Mouse (Mus musculus) lung, adult 2 months (tissue): ENCODE measurements around the gene Ptprd. TPM values are rescaled to one million over a fixed set of nuclear protein-coding genes. Genes with fewer than 3 reads are reported as not detected.

Experiments
- DNase-seq: peaks from one replicate; pipeline ENCODE4 v3.0.0; 2022
- H3K4me1 ChIP-seq: fragments of 200-500 bp; 2 replicates; pipeline ENCODE4 v1.6.1; 2011; ENCODE audit warnings: low read length; ENCODE audit not compliant: control insufficient read depth, insufficient read depth
- H3K4me3 ChIP-seq: fragments of 200-500 bp; replicated peaks from 2 replicates; pipeline ENCODE3; 2011; ENCODE audit warnings: low read depth, mild to moderate bottlenecking, control low read depth, low read length; ENCODE audit errors: extremely low read depth
- CTCF ChIP-seq: fragments of 200-500 bp; IDR thresholded peaks from 2 replicates; pipeline ENCODE4 v1.5.1; 2011; ENCODE audit warnings: mild to moderate bottlenecking, low read length, control low read depth; ENCODE audit not compliant: insufficient read depth
- POLR2A ChIP-seq: fragments of 200-500 bp; IDR thresholded peaks from 2 replicates; pipeline ENCODE4 v1.6.1; 2011; ENCODE audit warnings: low read depth, mild to moderate bottlenecking, control low read depth, low read length, borderline replicate concordance; ENCODE audit errors: extremely low read depth
- WGBS: fragments of 180-500 bp; shearing (Covaris S2); methylation state at CpG from one replicate; pipeline ENCODE4 v1.1.7; 2018; 5-methylcytosine and 5-hydroxymethylcytosine counted together
- polyA plus RNA-seq: library from polyadenylated mRNA; depleted of rRNA; stranded (reverse); fragments of >200 nt; gene quantifications from 2 replicates; pipeline ENCODE4 v1.2.3, GENCODE M21; 2012

Gene Ptprd
- polyA plus RNA-seq, 1 experiment: 13.4 TPM

DNA sequence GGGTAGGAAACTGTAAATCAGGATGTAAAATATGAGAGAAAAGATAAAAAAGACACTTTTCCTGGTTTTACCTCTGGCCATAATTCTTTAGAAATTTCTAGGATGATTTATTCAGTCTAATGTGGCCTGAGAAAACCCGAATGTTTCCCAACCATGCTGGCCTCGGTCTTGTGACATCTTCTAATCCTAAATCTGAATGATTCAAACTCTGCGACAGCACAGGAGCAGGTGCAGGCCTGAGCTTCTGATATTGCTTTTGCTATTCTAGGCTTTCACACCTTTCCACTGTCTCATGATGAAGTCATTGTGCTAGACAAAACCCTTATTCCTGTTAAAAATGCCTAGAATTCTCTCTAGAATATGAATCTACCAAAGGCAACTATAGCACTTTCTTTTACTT lies 51.3 kb downstream of the Ptprd start:
- DNase-seq: no peak
- Histone ChIP-seq H3K4me3 (no peak overlapping the region), H3K4me1 (no peaks in the 10 kb centered on the region)
- 86% methylated on average over 3 of the region's 3 CpGs for WGBS
- TF ChIP-seq POLR2A (no peak), CTCF (no peak)

DNA sequence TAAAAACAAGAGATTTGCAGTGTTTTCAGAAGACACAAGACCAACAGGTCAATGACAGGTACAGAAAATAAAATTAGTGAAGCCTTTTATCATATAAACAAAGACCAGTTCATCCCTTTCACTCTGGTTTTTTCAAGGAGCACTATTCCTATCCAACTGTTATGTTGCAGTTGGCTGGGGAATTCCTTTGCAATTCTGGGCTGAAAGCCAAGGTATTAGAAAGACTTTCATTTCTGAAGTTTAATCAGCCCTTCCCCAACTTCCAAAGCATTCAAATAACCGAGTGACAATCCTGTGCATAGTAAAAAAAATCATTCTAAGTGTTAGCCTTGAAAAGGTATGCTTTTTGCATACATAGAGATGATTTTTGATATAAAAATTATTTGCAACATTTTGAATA lies 61.2 kb downstream of the Ptprd start:
- 17% methylated on average over 1 of the region's 1 CpGs for WGBS
- H3K4me3 ChIP-seq: no peak overlapping the region

DNA sequence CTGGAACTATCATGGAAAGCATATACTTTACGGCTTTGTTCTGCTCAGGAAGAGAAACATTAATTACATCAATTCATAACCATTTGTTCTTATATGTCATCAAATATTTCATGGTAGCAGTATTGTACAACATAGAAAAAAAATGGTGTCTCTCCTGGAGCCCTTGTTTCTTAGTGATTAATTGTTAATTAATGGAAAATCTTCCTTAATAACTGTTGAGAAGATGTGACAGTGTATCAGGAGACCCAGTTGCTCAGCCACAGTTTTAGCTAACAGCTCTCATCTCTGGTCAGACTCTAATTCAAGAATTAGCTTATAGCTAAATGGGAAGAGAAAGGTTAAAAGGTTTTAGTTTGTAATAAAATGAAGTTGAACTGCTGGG lies 69.0 kb downstream of the Ptprd start:
- WGBS: 69% methylated on average over 1 of the region's 1 CpGs
- no peak for TF ChIP-seq POLR2A
- no peak for TF ChIP-seq CTCF
- DNase-seq: no peak
- H3K4me3 ChIP-seq: no peak overlapping the region
- no peaks in the 10 kb centered on the region for H3K4me1 ChIP-seq

More for the DNA sequence above, 61.2 kb downstream of the Ptprd start:
- TF ChIP-seq POLR2A (no peak), CTCF (no peak)
- DNase-seq: no peak
- H3K4me1 ChIP-seq: no peaks in the 10 kb centered on the region

DNA sequence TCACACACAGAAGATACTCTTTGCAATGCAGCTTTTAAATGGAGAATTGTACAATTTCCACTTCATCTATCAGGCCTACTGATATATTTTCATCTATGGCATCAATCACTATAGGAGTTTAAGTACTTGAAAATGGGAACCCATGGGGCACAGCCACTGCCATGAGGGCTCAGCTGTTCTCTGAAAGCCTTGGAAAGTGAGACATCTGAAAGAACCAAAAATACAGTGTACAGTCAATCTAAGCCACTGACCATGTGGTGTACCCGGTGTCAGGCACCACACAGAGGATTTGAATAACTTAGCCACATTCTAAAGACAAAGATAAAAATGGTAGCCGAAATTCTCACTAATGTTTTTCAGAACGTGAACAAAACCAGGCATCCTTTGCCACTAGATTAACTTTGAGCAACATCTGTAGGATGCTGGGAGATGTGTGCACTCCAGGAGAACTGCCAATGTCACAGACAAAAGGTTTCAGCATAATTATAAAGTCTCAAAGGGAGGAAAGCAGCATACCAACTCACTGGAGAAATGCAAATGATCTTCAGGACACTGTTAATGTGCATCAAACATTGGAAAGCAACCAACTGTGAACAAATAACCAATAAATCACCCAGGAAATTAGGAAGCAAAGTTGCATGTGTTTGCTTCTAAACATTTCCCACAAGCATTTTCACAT lies 69.5 kb downstream of the Ptprd start:
- no peak for TF ChIP-seq POLR2A
- no peak for TF ChIP-seq CTCF
- H3K4me3 ChIP-seq: no peak overlapping the region
- no peak for DNase-seq
- WGBS: 68% methylated on average over 3 of the region's 3 CpGs
- H3K4me1 ChIP-seq: no peaks in the 10 kb centered on the region

DNA sequence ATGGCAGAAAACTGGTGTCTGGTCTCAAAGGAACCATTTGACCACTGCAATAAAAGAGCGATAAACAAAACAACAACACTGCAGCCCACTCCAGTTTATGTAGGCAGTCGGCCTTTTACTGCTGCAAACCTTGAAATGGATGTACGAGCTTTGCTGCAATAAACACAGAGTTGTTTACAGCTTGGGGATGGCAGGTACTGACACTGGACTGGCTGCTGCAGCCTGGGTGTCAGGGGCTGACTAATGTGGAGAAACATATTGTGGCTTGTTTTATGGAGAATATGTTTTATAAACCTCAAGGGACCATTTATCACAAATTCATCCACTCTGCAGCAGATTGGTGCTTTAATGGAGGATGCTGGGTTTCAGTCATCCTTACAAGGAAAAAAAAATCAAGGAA lies 100.9 kb downstream of the Ptprd start:
- no peak for DNase-seq
- H3K4me3 ChIP-seq: no peak overlapping the region
- TF ChIP-seq POLR2A (no peak), CTCF (no peak)
- H3K4me1 ChIP-seq: no peaks in the 10 kb centered on the region
- WGBS: 56% methylated on average over 3 of the region's 3 CpGs

DNA sequence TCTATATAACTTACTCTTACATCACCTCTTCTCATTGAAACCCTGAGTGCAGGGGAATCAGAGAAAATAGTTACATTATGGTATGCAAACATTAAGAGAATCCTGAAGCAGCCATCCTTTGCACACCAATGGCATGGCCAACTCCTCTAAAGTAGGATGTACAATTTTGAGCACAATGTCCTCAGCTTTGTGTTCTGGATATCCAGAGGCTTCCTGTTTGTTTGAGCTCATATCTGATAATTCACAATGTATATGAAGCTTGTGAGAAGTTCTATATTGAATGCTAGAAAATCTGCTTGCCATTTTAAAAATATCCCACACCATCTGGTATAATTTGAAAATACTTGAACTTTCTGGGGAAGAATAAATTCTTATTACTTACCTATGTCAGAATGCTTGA lies 114.2 kb downstream of the Ptprd start:
- Histone ChIP-seq H3K4me3 (no peak overlapping the region), H3K4me1 (no peaks in the 10 kb centered on the region)
- DNase-seq: no peak
- TF ChIP-seq POLR2A (no peak), CTCF (no peak)

DNA sequence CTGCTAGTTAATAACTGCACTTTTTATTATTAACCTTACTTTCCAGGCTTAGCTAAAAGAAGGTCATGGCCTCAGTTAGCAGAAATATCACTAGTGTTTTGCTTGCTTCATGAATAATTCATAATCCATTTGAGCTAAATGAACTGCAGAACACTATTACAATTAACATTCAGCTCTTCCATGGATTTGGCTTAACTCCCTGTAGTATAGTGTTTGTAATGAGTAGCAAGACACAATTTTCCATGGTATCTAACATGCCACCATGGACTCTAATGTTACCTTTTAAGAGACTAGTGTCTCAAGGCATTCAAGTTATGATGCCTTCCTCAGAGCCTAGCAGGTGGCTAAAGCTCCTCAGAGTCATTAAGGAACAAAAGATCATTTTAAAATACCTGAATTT lies 129.0 kb downstream of the Ptprd start:
- Histone ChIP-seq H3K4me1 (no peaks in the 10 kb centered on the region), H3K4me3 (no peak overlapping the region)
- no peak for DNase-seq
- TF ChIP-seq POLR2A (no peak), CTCF (no peak)

DNA sequence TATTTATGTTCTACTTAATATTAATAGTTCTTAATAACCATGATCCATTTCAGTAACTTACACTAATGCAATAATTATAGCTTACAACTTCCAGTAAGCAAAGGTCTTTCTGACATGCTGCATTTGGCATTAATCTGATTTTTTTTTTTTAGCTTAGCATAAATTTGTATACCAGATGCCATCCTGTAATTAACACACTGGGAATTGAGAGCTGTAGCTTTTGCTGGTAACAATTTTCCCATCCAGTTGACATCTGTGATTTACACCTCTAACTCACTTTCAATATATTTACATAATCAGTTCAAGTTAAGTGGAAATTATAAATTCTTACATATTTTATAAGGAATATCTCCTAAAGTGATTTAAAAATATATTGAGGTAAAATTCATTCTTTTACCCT lies 134.3 kb downstream of the Ptprd start:
- TF ChIP-seq CTCF (no peak), POLR2A (no peak)
- no peak for DNase-seq

DNA sequence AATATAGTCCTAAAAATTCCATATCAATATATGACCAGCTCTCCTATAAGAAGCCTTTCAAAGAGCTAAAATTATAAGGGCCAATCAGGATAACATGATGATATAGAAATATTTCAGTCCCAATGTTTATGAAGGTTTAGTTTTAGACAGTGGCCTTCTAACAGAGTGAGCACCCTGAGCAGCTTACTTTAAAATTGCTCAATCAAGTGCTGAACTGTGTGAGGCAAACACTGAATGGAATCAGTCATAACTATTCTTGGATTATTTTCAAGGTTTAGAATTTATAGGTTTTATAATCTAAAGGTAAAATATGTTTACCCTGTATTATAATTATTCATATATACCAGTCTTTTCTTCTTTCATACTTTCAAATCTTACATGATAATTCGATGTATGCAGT lies 134.7 kb downstream of the Ptprd start:
- no peak for DNase-seq
- no peak for TF ChIP-seq POLR2A
- no peak for TF ChIP-seq CTCF
- Histone ChIP-seq H3K4me1 (no peaks in the 10 kb centered on the region), H3K4me3 (no peak overlapping the region)
- WGBS: 71% methylated on average over 1 of the region's 1 CpGs

More for the DNA sequence above, 134.3 kb downstream of the Ptprd start:
- Histone ChIP-seq H3K4me3 (no peak overlapping the region), H3K4me1 (no peaks in the 10 kb centered on the region)

DNA sequence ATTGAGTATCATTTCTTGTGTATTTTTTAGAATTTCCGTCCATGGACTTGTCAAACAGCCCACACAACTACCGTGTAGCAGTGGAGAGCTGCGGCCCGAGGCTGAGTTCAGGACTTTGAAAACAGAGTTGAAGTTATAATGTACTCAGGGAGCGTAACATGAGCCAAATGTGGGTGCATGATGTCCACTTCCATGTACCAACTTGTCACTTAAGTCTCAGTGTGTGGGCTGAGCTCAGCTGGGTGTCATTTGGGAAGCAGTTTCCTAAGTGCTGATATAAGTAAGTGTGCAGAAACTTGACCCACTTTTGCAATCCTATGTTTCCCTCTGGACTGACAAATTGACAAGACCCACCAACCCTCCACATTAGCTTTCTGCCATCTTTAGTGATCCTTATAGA lies 173.4 kb downstream of the Ptprd start:
- TF ChIP-seq POLR2A (no peak), CTCF (no peak)
- 79% methylated on average over 5 of the region's 5 CpGs for WGBS
- Histone ChIP-seq H3K4me3 (no peak overlapping the region), H3K4me1 (no peaks in the 10 kb centered on the region)
- no peak for DNase-seq

DNA sequence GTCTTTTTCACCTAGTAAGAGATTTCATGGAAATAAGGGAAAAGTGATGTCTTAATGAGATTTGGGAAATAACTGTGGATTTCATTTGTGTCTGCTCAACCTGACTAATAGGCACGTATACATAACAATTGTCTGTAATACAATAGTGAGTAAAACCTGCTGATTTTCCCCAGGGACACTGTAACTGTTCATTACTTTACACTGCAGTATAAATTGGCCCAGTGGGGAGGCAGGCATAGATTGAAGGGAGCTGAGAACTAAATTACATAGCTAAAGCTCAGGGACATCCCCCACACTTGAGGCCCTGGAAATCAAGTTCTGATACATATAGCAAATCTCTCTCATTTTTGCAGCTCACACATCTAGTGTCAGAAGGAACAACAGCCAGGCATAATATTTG lies 209.7 kb downstream of the Ptprd start:
- no peak overlapping the region for H3K4me3 ChIP-seq
- 67% methylated on average over 1 of the region's 1 CpGs for WGBS
- TF ChIP-seq POLR2A (no peak), CTCF (no peak)
- H3K4me1 ChIP-seq: no peaks in the 10 kb centered on the region
- no peak for DNase-seq
